Mouse (Mus musculus) intestine, embryonic 16.5 days (tissue): ENCODE measurements at regions not wholly inside any gene's neighbourhood (a gene's known extent, or its start where the extent isn't known, plus 50 kb on each side); places are given as distances from the start of the nearest gene placed in this dataset.

Experiments used
- ATAC-seq: fragments of 200-750 bp; cut with Nextera tagmentation; 2 replicates; pipeline ENCODE4 v1.8.0; 2017; ENCODE audit warnings: moderate TSS enrichment, moderate library complexity
- H3K27ac ChIP-seq: fragments of 300-500 bp; sonication (generic); 2 replicates; pipeline ENCODE4 v1.5.1; 2014; ENCODE audit warnings: mild to moderate bottlenecking, low read length
- H3K27me3 ChIP-seq: fragments of 300-500 bp; sonication (generic); replicated peaks from 2 replicates; pipeline ENCODE4 v1.6.1; 2014; ENCODE audit warnings: low read length, control low read depth, mixed read lengths; ENCODE audit not compliant: control insufficient read depth, insufficient read depth
- H3K36me3 ChIP-seq: fragments of 300-500 bp; sonication (generic); 2 replicates; pipeline ENCODE4 v1.6.1; 2014; ENCODE audit warnings: low read length, control low read depth; ENCODE audit not compliant: control insufficient read depth, insufficient read depth
- H3K4me1 ChIP-seq: fragments of 300-500 bp; sonication (generic); 2 replicates; pipeline ENCODE4 v1.6.1; 2014; ENCODE audit warnings: low read length, control low read depth, mixed read lengths; ENCODE audit not compliant: control insufficient read depth, insufficient read depth
- H3K4me2 ChIP-seq: fragments of 300-500 bp; sonication (generic); 2 replicates; pipeline ENCODE4 v1.6.1; 2014; ENCODE audit warnings: low read depth, low read length, control low read depth
- H3K4me3 ChIP-seq: fragments of 300-500 bp; sonication (generic); 2 replicates; pipeline ENCODE4 v1.5.1; 2014; ENCODE audit warnings: mild to moderate bottlenecking, low read length
- H3K9ac ChIP-seq: fragments of 300-500 bp; sonication (generic); 2 replicates; pipeline ENCODE4 v1.6.1; 2014; ENCODE audit warnings: low read depth, low read length
- H3K9me3 ChIP-seq: fragments of 300-500 bp; sonication (generic); 2 replicates; pipeline ENCODE4 v1.6.1; 2016; ENCODE audit warnings: low read length, control low read depth; ENCODE audit not compliant: control insufficient read depth
- WGBS: fragments of 180-500 bp; shearing (Covaris S2); extraction: QIAGEN DNeasy Blood & Tissue Kit; methylation state at CpG from one replicate; pipeline ENCODE4 v1.1.7; 2014; 5-methylcytosine and 5-hydroxymethylcytosine counted together

DNA sequence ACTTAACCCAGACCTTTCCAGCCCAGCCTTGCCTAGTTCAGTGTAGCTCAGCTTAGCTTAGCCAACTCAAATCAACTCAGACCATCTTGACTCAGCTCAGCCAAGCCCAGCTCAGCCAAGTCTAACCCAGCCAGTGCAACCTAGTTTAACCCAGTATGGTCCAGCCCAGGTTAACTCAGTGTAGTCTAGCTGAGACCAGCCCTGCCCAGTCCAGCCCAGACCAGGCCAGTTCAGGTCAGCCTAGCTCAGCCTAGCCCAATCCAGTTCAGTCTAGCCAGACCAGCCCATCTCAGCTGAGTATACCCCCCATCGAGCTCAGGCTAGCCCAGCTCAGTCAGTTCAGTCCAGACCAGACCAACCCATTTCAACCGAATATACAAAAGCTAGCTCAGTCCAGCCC lies 90.2 kb downstream of the Tmem121 start:
- H3K36me3 ChIP-seq, result no peaks in the 10 kb centered on the region
- 81% methylated on average over 2 of the region's 2 CpGs for WGBS
- H3K9me3 ChIP-seq, result no peaks in the 10 kb centered on the region
- H3K9ac ChIP-seq, result no peak overlapping the region
- H3K27ac ChIP-seq, result no peak overlapping the region
- no peak overlapping the region for H3K4me2 ChIP-seq
- no peak overlapping the region for H3K4me3 ChIP-seq
- no peaks in the 10 kb centered on the region for H3K27me3 ChIP-seq
- ATAC-seq, result peak; percentile 38; the same call in 1 of the 2 replicates
- H3K4me1 ChIP-seq, result no peaks in the 10 kb centered on the region

DNA sequence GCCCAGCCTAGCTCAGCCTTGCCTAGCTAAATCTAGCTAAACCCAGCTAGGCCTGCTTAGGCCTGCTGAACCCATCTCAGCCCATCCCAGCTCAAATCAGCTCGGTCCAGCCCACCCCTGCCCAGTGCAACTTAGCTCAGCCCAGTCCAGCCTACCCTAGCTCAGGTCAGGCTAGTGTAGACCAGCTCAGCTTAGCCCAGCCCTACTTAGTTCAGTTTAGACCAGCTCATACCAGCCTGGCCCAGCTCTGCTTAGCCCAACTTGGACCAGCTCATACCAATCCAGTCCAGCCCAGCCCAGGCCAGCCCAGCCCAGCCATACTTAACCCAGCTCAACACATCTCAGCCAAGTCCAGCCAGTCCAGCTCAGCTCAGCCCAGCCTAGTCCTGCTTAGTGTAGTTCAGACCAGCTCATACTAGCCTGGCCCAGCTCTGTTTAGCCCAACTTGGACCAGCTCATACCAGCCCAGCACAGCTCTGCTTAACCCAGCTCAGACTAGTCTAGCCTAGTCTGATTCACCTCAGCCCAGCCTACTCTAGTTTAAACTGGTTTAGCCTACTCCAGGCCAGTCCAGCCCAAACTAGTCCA lies 90.7 kb downstream of the Tmem121 start:
- 75% methylated on average over 1 of the region's 1 CpGs for WGBS

DNA sequence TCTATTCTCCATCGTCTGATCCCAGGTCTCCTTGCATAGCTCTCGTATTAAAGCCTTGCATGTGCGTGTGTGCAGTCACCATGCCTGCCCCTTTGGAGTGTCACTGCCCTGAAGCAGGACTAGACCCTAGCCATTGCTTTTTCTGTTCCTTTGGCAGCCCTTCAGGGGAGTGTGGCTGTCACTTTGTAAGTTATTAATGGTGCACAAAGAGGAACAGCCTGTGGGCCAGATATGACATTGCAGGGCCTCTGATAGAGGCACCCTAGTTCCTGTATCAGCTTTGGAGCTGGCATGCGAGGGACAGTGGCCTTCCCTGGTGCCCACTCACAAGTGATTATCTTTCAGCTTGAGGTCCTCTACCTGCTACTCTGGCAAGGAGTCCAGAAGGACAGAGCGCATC lies 92.0 kb downstream of the Tmem121 start:
- Histone ChIP-seq H3K4me3 (no peak overlapping the region), H3K27me3 (no peaks in the 10 kb centered on the region), H3K9ac (no peak overlapping the region), H3K4me1 (no peaks in the 10 kb centered on the region), H3K4me2 (no peak overlapping the region), H3K27ac (no peak overlapping the region), H3K9me3 (no peaks in the 10 kb centered on the region), H3K36me3 (no peaks in the 10 kb centered on the region)
- ATAC-seq, result no peak
- 89% methylated on average over 5 of the region's 5 CpGs for WGBS

More for the DNA sequence above, 90.7 kb downstream of the Tmem121 start:
- Histone ChIP-seq H3K4me1 (no peaks in the 10 kb centered on the region), H3K9ac (no peak overlapping the region), H3K4me2 (no peak overlapping the region), H3K27ac (no peak overlapping the region), H3K27me3 (no peaks in the 10 kb centered on the region), H3K36me3 (no peaks in the 10 kb centered on the region), H3K4me3 (no peak overlapping the region), H3K9me3 (no peaks in the 10 kb centered on the region)
- peak; percentile 26; the same call in 1 of the 2 replicates for ATAC-seq

DNA sequence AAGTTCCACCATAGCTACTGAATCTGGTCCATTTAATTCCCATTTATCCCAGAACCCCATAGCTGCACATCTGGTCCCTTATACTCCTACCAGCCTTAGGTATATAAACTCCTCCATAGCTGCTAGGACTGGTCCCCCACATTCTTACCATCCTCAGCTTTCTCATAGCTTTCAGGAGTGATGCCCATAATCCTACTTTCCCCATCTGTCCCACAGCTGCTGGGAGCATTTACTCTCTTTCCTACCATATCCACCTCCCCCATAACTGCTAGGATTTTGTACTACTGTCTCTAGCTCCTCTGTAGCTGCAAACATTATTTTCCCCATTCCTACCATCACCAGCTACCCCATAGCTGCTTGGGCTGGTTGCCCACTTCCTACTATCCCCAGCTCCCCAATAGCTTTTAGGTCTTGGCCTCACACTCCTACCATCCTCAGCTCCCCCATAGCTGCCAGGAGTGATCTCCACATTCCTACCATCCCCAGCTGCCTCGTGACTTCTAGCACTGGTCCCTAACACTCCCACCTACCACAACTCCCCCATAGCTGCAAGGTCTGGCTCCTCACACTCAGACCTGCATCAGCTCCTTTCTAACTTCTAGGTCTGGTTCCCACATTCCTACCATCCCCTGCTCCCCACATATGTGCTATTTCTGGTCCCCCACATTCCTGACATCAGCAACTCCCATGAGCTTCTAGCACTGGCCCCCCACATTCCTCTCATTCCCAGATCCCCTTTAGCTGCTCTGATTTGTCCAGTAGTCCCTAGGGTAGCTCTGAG lies 106.5 kb downstream of the Tmem121 start:
- no peaks in the 10 kb centered on the region for H3K4me1 ChIP-seq
- no peaks in the 10 kb centered on the region for H3K27me3 ChIP-seq
- no peaks in the 10 kb centered on the region for H3K36me3 ChIP-seq
- no peak overlapping the region for H3K4me3 ChIP-seq
- no peak for ATAC-seq
- H3K9me3 ChIP-seq, result no peaks in the 10 kb centered on the region
- H3K27ac ChIP-seq, result no peak overlapping the region
- H3K9ac ChIP-seq, result no peak overlapping the region
- WGBS, result 45% methylated on average over 1 of the region's 1 CpGs
- H3K4me2 ChIP-seq, result no peak overlapping the region

DNA sequence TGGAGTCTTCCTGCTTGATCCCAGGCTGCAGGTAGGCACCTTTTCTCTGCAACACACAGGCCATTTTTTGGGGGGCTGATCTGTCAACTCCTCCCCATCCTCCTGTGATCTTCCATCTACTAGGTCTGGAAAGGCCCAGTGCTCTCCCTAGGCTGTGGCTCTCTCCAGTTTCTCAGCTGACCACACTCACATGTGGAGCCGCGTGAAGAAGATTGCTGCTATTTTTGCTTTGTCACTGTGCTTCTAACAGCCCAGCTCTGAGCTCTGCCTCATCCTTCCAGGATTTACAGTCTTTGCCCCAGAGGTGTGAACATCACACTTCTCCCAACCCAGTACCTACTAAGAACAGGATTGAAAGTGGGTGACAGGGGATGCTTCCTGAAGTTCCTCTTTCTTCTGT lies 110.2 kb downstream of the Tmem121 start:
- 79% methylated on average over 2 of the region's 2 CpGs for whole genome bisulfite sequencing

DNA sequence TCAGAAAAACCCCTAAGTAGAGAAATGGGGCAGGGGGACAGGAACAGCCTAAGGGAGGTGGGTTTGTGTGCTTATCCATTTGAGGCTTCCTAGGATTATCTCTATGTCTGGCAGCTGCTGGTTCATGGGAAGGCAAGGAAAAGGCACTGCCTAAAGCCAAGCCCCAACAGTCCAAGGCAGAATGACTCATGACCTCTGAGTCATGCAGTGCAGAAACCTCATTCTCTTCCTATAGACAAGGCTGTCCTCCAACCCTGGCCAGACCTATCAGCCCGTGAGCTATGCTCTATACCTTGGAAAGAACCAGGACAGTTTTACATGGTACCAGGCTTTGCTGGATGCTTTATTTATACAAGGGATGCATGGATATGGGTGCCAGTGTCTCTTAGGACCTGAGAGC lies 120.2 kb downstream of the Tmem121 start:
- H3K4me1 ChIP-seq, result no peaks in the 10 kb centered on the region
- H3K4me3 ChIP-seq, result no peak overlapping the region
- H3K36me3 ChIP-seq, result no peaks in the 10 kb centered on the region
- WGBS, result 91% methylated on average over 1 of the region's 1 CpGs
- H3K27me3 ChIP-seq, result no peaks in the 10 kb centered on the region
- no peak for ATAC-seq
- no peak overlapping the region for H3K27ac ChIP-seq
- no peaks in the 10 kb centered on the region for H3K9me3 ChIP-seq
- H3K9ac ChIP-seq, result no peak overlapping the region
- no peak overlapping the region for H3K4me2 ChIP-seq

More for the DNA sequence above, 110.2 kb downstream of the Tmem121 start:
- Histone ChIP-seq H3K27ac (no peak overlapping the region), H3K9me3 (no peaks in the 10 kb centered on the region), H3K36me3 (no peaks in the 10 kb centered on the region), H3K4me3 (no peak overlapping the region), H3K27me3 (no peaks in the 10 kb centered on the region), H3K9ac (no peak overlapping the region), H3K4me2 (no peak overlapping the region), H3K4me1 (no peaks in the 10 kb centered on the region)
- ATAC-seq, result no peak

GRCm38 (mm10) chr12:113313319-113313718 lies 127.6 kb downstream of the Tmem121 start:
- no peak for ATAC-seq
- Histone ChIP-seq H3K27me3 (no peaks in the 10 kb centered on the region), H3K9ac (no peak overlapping the region), H3K4me3 (no peak overlapping the region), H3K4me1 (no peaks in the 10 kb centered on the region), H3K9me3 (no peaks in the 10 kb centered on the region), H3K36me3 (no peaks in the 10 kb centered on the region), H3K27ac (no peak overlapping the region), H3K4me2 (no peak overlapping the region)
- WGBS, result 40% methylated on average over 3 of the region's 3 CpGs

DNA sequence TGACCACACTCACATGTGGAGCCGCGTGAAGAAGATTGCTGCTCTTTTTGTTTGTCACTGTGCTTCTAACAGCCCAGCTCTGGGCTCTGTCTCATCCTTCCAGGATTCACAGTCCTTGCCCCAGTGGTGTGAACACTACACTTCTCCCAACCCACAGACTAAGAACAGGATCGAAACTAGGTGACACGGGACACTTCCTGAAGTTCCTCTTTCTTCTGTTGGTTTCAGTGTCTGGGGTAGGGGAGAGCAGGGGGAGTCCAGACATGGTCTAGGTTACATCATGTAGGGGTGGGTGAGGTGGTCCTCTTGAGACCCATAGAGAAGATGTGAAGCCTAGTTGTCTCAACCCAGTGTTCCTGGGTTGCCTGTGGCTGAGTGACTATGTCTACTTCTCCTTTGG lies 128.9 kb downstream of the Tmem121 start:
- Histone ChIP-seq H3K9ac (no peak overlapping the region), H3K4me3 (no peak overlapping the region), H3K4me1 (no peaks in the 10 kb centered on the region), H3K36me3 (no peaks in the 10 kb centered on the region), H3K27me3 (no peaks in the 10 kb centered on the region), H3K9me3 (no peaks in the 10 kb centered on the region), H3K4me2 (no peak overlapping the region), H3K27ac (no peak overlapping the region)
- 88% methylated on average over 4 of the region's 4 CpGs for WGBS
- ATAC-seq, result no peak

DNA sequence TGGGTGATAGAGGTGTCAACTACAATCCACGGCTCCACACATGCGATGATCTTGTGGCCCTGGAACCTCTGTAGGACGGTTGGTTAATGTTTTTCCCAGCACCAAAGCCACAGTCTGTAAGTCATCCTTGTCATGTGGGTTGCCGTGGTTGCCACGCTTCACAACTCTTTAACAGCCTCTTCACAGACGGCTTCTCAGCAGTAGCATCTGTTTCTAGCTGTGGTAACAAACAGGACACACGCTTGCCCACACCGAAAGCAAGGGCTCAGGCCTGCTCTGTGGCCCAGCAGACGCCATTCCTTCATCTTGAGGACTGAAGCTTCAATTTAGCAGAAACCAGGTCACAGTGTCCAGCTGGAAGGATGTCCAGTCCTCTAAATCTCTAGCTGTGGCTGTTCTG lies 135.4 kb downstream of the Tmem121 start:
- 72% methylated on average over 9 of the region's 9 CpGs for WGBS
- Histone ChIP-seq H3K4me2 (no peak overlapping the region), H3K27ac (no peak overlapping the region), H3K9ac (no peak overlapping the region), H3K27me3 (no peaks in the 10 kb centered on the region), H3K9me3 (no peaks in the 10 kb centered on the region), H3K4me3 (no peak overlapping the region), H3K36me3 (no peaks in the 10 kb centered on the region), H3K4me1 (no peaks in the 10 kb centered on the region)
- no peak for ATAC-seq
